Mouse (Mus musculus): ENCODE data around the gene Bend3. TPM values are rescaled to one million over a fixed set of nuclear protein-coding genes. Genes with fewer than 3 reads are reported as not detected.

Gene Bend3
- total and polyA plus RNA-seq, 3 experiments: 13.0 to 32.8 (median 18.7) TPM

DNA sequence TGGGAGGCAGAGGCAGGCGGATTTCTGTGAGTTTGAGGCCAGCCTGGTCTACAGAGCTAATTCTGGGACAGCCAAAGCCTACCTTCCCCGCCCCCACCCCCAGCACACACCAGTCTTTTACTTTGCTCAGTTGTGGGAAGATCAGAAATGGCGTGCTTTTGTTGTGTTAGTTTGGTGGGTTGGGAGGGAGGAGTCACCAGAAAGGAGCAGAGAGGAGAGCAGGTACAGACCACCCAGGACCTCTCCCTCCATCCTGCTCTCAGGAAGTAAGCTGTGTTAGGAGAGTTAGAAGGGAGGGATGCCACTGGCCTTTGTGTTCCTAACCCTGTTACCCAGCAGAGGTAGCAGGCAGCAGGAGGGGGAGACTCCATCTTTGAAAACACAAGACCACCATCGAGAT is 28.4 kb downstream of the Bend3 start:
- peaks cover 0 to 12% of the 10 kb centered on the region in 2 experiments; a peak in 2 of 4 replicates for H3K36me3 ChIP-seq (ENCODE audit: control insufficient read depth in 1 of 2, insufficient read depth in 2 of 2, low read length in 2 of 2)
- DNase-seq (ENCODE audit: low read depth, low spot score): no peak
- H3K4me3 ChIP-seq (ENCODE audit: control insufficient read depth in 1 of 2, insufficient read depth in 1 of 2, low read depth in 2 of 2, low read length in 2 of 2): no peak overlapping the region
- peaks cover 0 to 14% of the 10 kb centered on the region in 2 experiments; a peak in 3 of 4 replicates for H3K4me1 ChIP-seq (ENCODE audit: control insufficient read depth in 1 of 2, insufficient read depth in 2 of 2, low read length in 2 of 2)
- H3K27me3 ChIP-seq (ENCODE audit: control insufficient read depth in 1 of 2, insufficient read depth in 2 of 2, low read length in 2 of 2): no peaks in the 10 kb centered on the region
- H3K79me2 ChIP-seq (ENCODE audit: control insufficient read depth, insufficient read depth, low read length, poor library complexity): no peaks in the 10 kb centered on the region
- no peaks in the 10 kb centered on the region for H3K9me3 ChIP-seq (replicated peaks; ENCODE audit: insufficient read depth, low read length)
- no peak overlapping the region for H3K27ac ChIP-seq (ENCODE audit: control insufficient read depth, low read depth, low read length)
- no peak for TF ChIP-seq TBP (IDR thresholded peaks at IDR 0.05; ENCODE audit: low read depth, low read length)
- no peak for TF ChIP-seq MEF2A (IDR thresholded peaks at IDR 0.05; ENCODE audit: extremely low read depth, insufficient replicate concordance, low read depth, low read length, poor library complexity, severe bottlenecking)
- TF ChIP-seq CHD2 (IDR thresholded peaks at IDR 0.05; ENCODE audit: low read length): no peak
- no peak for TF ChIP-seq SIN3A (IDR thresholded peaks at IDR 0.05; ENCODE audit: low read length)
- no peak for TF ChIP-seq EP300 (IDR thresholded peaks at IDR 0.05; ENCODE audit: low read depth in 1 of 2, low read length in 2 of 2)
- no peak for TF ChIP-seq RAD21 (IDR thresholded peaks at IDR 0.05; ENCODE audit: low read depth, low read length)
- TF ChIP-seq SMC3 (IDR thresholded peaks at IDR 0.05; ENCODE audit: low read depth, low read length): no peak
- no peak for TF ChIP-seq USF1 (IDR thresholded peaks at IDR 0.05; ENCODE audit: low read depth, low read length)
- TF ChIP-seq NELFE (IDR thresholded peaks at IDR 0.05; ENCODE audit: low read depth, low read length): no peak
- no peak for TF ChIP-seq USF2 (IDR thresholded peaks at IDR 0.05; ENCODE audit: borderline replicate concordance in 1 of 2, insufficient read depth in 1 of 2, low read depth in 1 of 2, low read length in 2 of 2)
- no peak for TF ChIP-seq ELF1 (IDR thresholded peaks at IDR 0.05; ENCODE audit: low read depth, low read length)
- no peak for TF ChIP-seq ZNF384 (IDR thresholded peaks at IDR 0.05; ENCODE audit: low read depth, low read length)
- TF ChIP-seq ZKSCAN1 (IDR thresholded peaks at IDR 0.05; ENCODE audit: low read depth, low read length): no peak
- TF ChIP-seq ZMIZ1 (IDR thresholded peaks at IDR 0.05; ENCODE audit: low read depth, low read length): no peak
- no peak for TF ChIP-seq POLR2A (IDR thresholded peaks at IDR 0.05; ENCODE audit: control insufficient read depth in 1 of 2, insufficient read depth in 1 of 2, low read depth in 1 of 2, low read length in 2 of 2, poor library complexity in 1 of 2)
- H3K9ac ChIP-seq (ENCODE audit: control insufficient read depth, low read depth, low read length, poor library complexity, severe bottlenecking): no peak overlapping the region

- Histone ChIP-seq H3K79me2 (ENCODE audit: control insufficient read depth, insufficient read depth, low read length, poor library complexity) (no peaks in the 10 kb centered on the region), H3K27ac (ENCODE audit: control insufficient read depth, low read depth, low read length) (no peak overlapping the region), H3K9me3 (replicated peaks; ENCODE audit: insufficient read depth, low read length) (no peaks in the 10 kb centered on the region), H3K4me1 (ENCODE audit: control insufficient read depth in 1 of 2, insufficient read depth in 2 of 2, low read length in 2 of 2) (peaks cover 0 to 6% of the 10 kb centered on the region in 2 experiments; a peak in 3 of 4 replicates), H3K36me3 (ENCODE audit: control insufficient read depth in 1 of 2, insufficient read depth in 2 of 2, low read length in 2 of 2) (peaks cover 0 to 6% of the 10 kb centered on the region in 2 experiments; a peak in 2 of 4 replicates), H3K9ac (ENCODE audit: control insufficient read depth, low read depth, low read length, poor library complexity, severe bottlenecking) (no peak overlapping the region), H3K27me3 (ENCODE audit: control insufficient read depth in 1 of 2, insufficient read depth in 2 of 2, low read length in 2 of 2) (no peaks in the 10 kb centered on the region), H3K4me3 (ENCODE audit: control insufficient read depth in 1 of 2, insufficient read depth in 1 of 2, low read depth in 2 of 2, low read length in 2 of 2) (no peak overlapping the region)
- TF ChIP-seq UBTF (IDR thresholded peaks at IDR 0.05; ENCODE audit: borderline replicate concordance, insufficient read depth, low read depth, low read length) (no peak), TBP (IDR thresholded peaks at IDR 0.05; ENCODE audit: low read depth, low read length) (no peak), POLR2AphosphoS5 (IDR thresholded peaks at IDR 0.05; ENCODE audit: borderline replicate concordance, low read depth, low read length) (no peak), USF2 (IDR thresholded peaks at IDR 0.05; ENCODE audit: borderline replicate concordance in 1 of 2, insufficient read depth in 1 of 2, low read depth in 1 of 2, low read length in 2 of 2) (no peak), ZKSCAN1 (IDR thresholded peaks at IDR 0.05; ENCODE audit: low read depth, low read length) (no peak), MYB (IDR thresholded peaks at IDR 0.05; ENCODE audit: low read depth, low read length) (no peak), TCF12 (IDR thresholded peaks at IDR 0.05; ENCODE audit: low read depth, low read length) (no peak), CHD1 (IDR thresholded peaks at IDR 0.05; ENCODE audit: low read depth, low read length) (no peak), RCOR1 (IDR thresholded peaks at IDR 0.05; ENCODE audit: low read depth, low read length) (no peak)
- no peak for DNase-seq (ENCODE audit: low read depth, low spot score)
Measured at GRCm38 (mm10) chr10:43509228-43509627, 30.6 kb downstream of the Bend3 start.

Measured in MEL (cell line).